Comparison of ENCODE assay signal across 9 mouse cellular contexts in the genomic region with DNA sequence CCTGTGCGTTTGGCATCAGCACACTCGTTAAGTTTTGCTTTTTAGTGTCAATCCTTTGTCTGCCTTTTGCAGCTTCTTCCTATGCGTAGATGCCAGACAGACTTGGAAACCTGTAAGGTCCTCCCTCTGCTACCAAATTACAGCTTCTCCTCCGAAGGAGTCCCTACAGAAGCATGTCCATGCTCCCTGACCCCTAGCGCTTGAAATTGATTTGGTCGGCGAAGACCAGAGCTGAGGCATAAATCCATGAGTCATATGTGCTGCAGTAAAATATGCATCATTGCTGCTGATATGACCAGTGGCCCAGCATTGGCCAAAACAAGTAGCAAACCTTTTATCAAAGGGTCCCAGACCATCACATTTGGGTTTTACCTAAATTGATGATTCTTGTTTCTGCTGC. TPM values are rescaled to one million over a fixed set of nuclear protein-coding genes. Genes with fewer than 3 reads are reported as not detected.
DNase-seq lines count a peak whose midpoint lies in the region; ATAC-seq lines count a peak whose summit lies in the region.
"Had no signal": no experiment of that assay in that cellular context is flagged by ENCODE, and none has a peak within 500 bp of the region (broad histone marks: within the 10 kb centered on the region; RNA-seq: fewer than 3 reads in every experiment).

No protein-coding gene starts in this region.

- peaks cover 9% of the 10 kb centered on the region for H3K36me3 ChIP-seq in heart, embryonic 12.5 days
- no peaks in the 10 kb centered on the region for H3K36me3 ChIP-seq in intestine, embryonic 16.5 days (ENCODE audit: control insufficient read depth, insufficient read depth, low read length)
- no peaks in the 10 kb centered on the region for H3K36me3 ChIP-seq in neural tube, embryonic 14.5 days (ENCODE audit: control insufficient read depth, insufficient read depth, low read length)

- peaks cover 41% of the 10 kb centered on the region for H3K4me1 ChIP-seq in heart, embryonic 12.5 days (replicated peaks)
- peaks cover 33% of the 10 kb centered on the region for H3K4me1 ChIP-seq in intestine, embryonic 16.5 days (ENCODE audit: control insufficient read depth, insufficient read depth, low read length)
- peaks cover 37% of the 10 kb centered on the region for H3K4me1 ChIP-seq in neural tube, embryonic 14.5 days (ENCODE audit: control insufficient read depth, insufficient read depth, low read length)

- H3K9me3 ChIP-seq in heart, embryonic 12.5 days (replicated peaks), result no peaks in the 10 kb centered on the region
- no peaks in the 10 kb centered on the region for H3K9me3 ChIP-seq in intestine, embryonic 16.5 days (ENCODE audit: control insufficient read depth, low read length)
- H3K9me3 ChIP-seq in neural tube, embryonic 14.5 days (ENCODE audit: control insufficient read depth, low read length), result no peaks in the 10 kb centered on the region

- WGBS in heart, embryonic 12.5 days, result 14% methylated on average over 7 of the region's 7 CpGs
- 5% methylated on average over 7 of the region's 7 CpGs for WGBS in intestine, embryonic 16.5 days
- 10% methylated on average over 7 of the region's 7 CpGs for WGBS in neural tube, embryonic 14.5 days

- H3K4me2 ChIP-seq in heart, embryonic 12.5 days, result peak overlapping the region; percentile 96
- H3K4me2 ChIP-seq in intestine, embryonic 16.5 days (ENCODE audit: low read depth, low read length), result peak overlapping the region; percentile 73
- H3K4me2 ChIP-seq in neural tube, embryonic 14.5 days (ENCODE audit: low read depth, low read length), result peak overlapping the region; percentile 73

- H3K27me3 ChIP-seq in heart, embryonic 12.5 days (replicated peaks), result no peaks in the 10 kb centered on the region
- H3K27me3 ChIP-seq in intestine, embryonic 16.5 days (replicated peaks; ENCODE audit: control insufficient read depth, insufficient read depth, low read length), result no peaks in the 10 kb centered on the region
- H3K27me3 ChIP-seq in neural tube, embryonic 14.5 days (ENCODE audit: control insufficient read depth, insufficient read depth, low read length), result no peaks in the 10 kb centered on the region

- 0 out of 2 replicates have a peak overlapping the region, but pooled peaks have one; percentile 93 for H3K27ac ChIP-seq in heart, embryonic 12.5 days (ENCODE audit: poor library complexity, severe bottlenecking)
- no peak overlapping the region for H3K27ac ChIP-seq in intestine, embryonic 16.5 days (ENCODE audit: low read length)
- peak overlapping the region; percentile 88 for H3K27ac ChIP-seq in neural tube, embryonic 14.5 days (ENCODE audit: low read depth, low read length)

- no peak for DNase-seq in heart, postnatal 4 days
- DNase-seq in 416B (ENCODE audit: low read depth), result peak; percentile 75
- DNase-seq in embryo, embryonic 9.5 days (ENCODE audit: extremely low spot score), result peak; percentile 11

- no peak for ATAC-seq in heart, embryonic 12.5 days (ENCODE audit: insufficient number of reproducible peaks, low FRiP score)
- ATAC-seq in intestine, embryonic 16.5 days, result no peak
- no peak for ATAC-seq in neural tube, embryonic 14.5 days (ENCODE audit: low read depth)
- ATAC-seq in megakaryocyte progenitor cell, adult 5-6 weeks (replicated peaks; ENCODE audit: poor library complexity), result no peak
- ATAC-seq in monocyte, adult 5-6 weeks (replicated peaks; ENCODE audit: insufficient number of reproducible peaks, low FRiP score, low TSS enrichment, poor library complexity, severe bottlenecking), result no peak

- peak overlapping the region; percentile 80 for H3K4me3 ChIP-seq in heart, embryonic 12.5 days
- H3K4me3 ChIP-seq in intestine, embryonic 16.5 days (ENCODE audit: low read length), result peak overlapping the region; percentile 55
- peak overlapping the region; percentile 78 for H3K4me3 ChIP-seq in neural tube, embryonic 14.5 days (ENCODE audit: low read depth, low read length)

- H3K9ac ChIP-seq in heart, embryonic 12.5 days, result peak overlapping the region; percentile 94
- H3K9ac ChIP-seq in intestine, embryonic 16.5 days (ENCODE audit: low read depth, low read length), result peak overlapping the region; percentile 81
- peak overlapping the region; percentile 86 for H3K9ac ChIP-seq in neural tube, embryonic 14.5 days (replicated peaks; ENCODE audit: low read depth, low read length)

RNA-seq across cellular contexts. Expression of a gene that starts 1.0 kb away (rescaled TPM):
- polyA plus RNA-seq in heart, embryonic 12.5 days (2016; fragmentation: Nextera tagmentation; extraction: Ambion mirVana), result 35.5 and 37.1 TPM in 2 replicates
- total RNA-seq in heart, postnatal 4 days (2021), result 10 to 100 TPM; 25.7 to 29.2 TPM
- polyA plus RNA-seq in intestine, embryonic 16.5 days (2015; fragmentation: Nextera tagmentation; extraction: Ambion mirVana), result 39.4 and 41.2 TPM in 2 replicates
- polyA plus RNA-seq in neural tube, embryonic 14.5 days (2014; fragmentation: Nextera tagmentation; extraction: Ambion mirVana), result 21.4 and 23.0 TPM in 2 replicates
- total RNA-seq in megakaryocyte progenitor cell, adult 5-6 weeks (2015), result 28.9 and 40.6 TPM in 2 replicates
- total RNA-seq in megakaryocyte progenitor cell, adult 5-6 weeks (2017), result 11.1 and 12.0 TPM in 2 replicates
- 8.6 to 11.3 TPM (median 10.1 TPM) in 3 replicates for total RNA-seq in monocyte, adult 5-6 weeks (2017)

RNA-seq across cellular contexts. Expression of a gene that starts 1.5 kb away (rescaled TPM):
- polyA plus RNA-seq in heart, embryonic 12.5 days (2016; fragmentation: Nextera tagmentation; extraction: Ambion mirVana), result 393 and 395 TPM in 2 replicates
- total RNA-seq in heart, postnatal 4 days (2021), result 100 to 1,000 TPM; 189 to 197 TPM
- 417 and 458 TPM in 2 replicates for polyA plus RNA-seq in intestine, embryonic 16.5 days (2015; fragmentation: Nextera tagmentation; extraction: Ambion mirVana)
- polyA plus RNA-seq in neural tube, embryonic 14.5 days (2014; fragmentation: Nextera tagmentation; extraction: Ambion mirVana), result 595 and 603 TPM in 2 replicates
- 321 and 330 TPM in 2 replicates for total RNA-seq in megakaryocyte progenitor cell, adult 5-6 weeks (2015)
- total RNA-seq in megakaryocyte progenitor cell, adult 5-6 weeks (2017), result 304 and 348 TPM in 2 replicates
- total RNA-seq in monocyte, adult 5-6 weeks (2017), result 150 to 194 TPM (median 161 TPM) in 3 replicates

RNA-seq across cellular contexts. Expression of a gene that starts 21.0 kb away (rescaled TPM):
- polyA plus RNA-seq in heart, embryonic 12.5 days (2016; fragmentation: Nextera tagmentation; extraction: Ambion mirVana), result 41.3 and 46.1 TPM in 2 replicates
- total RNA-seq in heart, postnatal 4 days (2021), result 10 to 100 TPM; 17.1 to 19.6 TPM
- 45.8 and 52.5 TPM in 2 replicates for polyA plus RNA-seq in intestine, embryonic 16.5 days (2015; fragmentation: Nextera tagmentation; extraction: Ambion mirVana)
- polyA plus RNA-seq in neural tube, embryonic 14.5 days (2014; fragmentation: Nextera tagmentation; extraction: Ambion mirVana), result 58.8 and 67.0 TPM in 2 replicates
- total RNA-seq in megakaryocyte progenitor cell, adult 5-6 weeks (2015), result 39.4 and 42.2 TPM in 2 replicates
- total RNA-seq in megakaryocyte progenitor cell, adult 5-6 weeks (2017), result 44.1 and 66.0 TPM in 2 replicates
- 19.5 to 21.8 TPM (median 20.2 TPM) in 3 replicates for total RNA-seq in monocyte, adult 5-6 weeks (2017)

RNA-seq across cellular contexts. Expression of a gene that starts 29.1 kb away (rescaled TPM):
- not detected in 2 replicates for polyA plus RNA-seq in heart, embryonic 12.5 days (2016; fragmentation: Nextera tagmentation; extraction: Ambion mirVana)
- total RNA-seq in heart, postnatal 4 days (2021), result not detected
- not detected in 2 replicates for polyA plus RNA-seq in intestine, embryonic 16.5 days (2015; fragmentation: Nextera tagmentation; extraction: Ambion mirVana)
- not detected in 2 replicates for polyA plus RNA-seq in neural tube, embryonic 14.5 days (2014; fragmentation: Nextera tagmentation; extraction: Ambion mirVana)
- total RNA-seq in megakaryocyte progenitor cell, adult 5-6 weeks (2015), result not detected in 2 replicates
- not detected in 2 replicates for total RNA-seq in megakaryocyte progenitor cell, adult 5-6 weeks (2017)
- total RNA-seq in monocyte, adult 5-6 weeks (2017), result not detected in 3 replicates
- total RNA-seq: neutrophil, adult 5-6 weeks had no signal

RNA-seq across cellular contexts. Expression of a gene that starts 50.0 kb away (rescaled TPM):
- polyA plus RNA-seq in heart, embryonic 12.5 days (2016; fragmentation: Nextera tagmentation; extraction: Ambion mirVana), result 0.03 and 0.06 TPM in 2 replicates
- total RNA-seq in heart, postnatal 4 days (2021), result not detected
- polyA plus RNA-seq in intestine, embryonic 16.5 days (2015; fragmentation: Nextera tagmentation; extraction: Ambion mirVana), result 0.12 and 0.16 TPM in 2 replicates
- 9.9 and 10.0 TPM in 2 replicates for polyA plus RNA-seq in neural tube, embryonic 14.5 days (2014; fragmentation: Nextera tagmentation; extraction: Ambion mirVana)
- total RNA-seq in megakaryocyte progenitor cell, adult 5-6 weeks (2015), result not detected in 2 replicates
- not detected in 2 replicates for total RNA-seq in megakaryocyte progenitor cell, adult 5-6 weeks (2017)
- total RNA-seq in monocyte, adult 5-6 weeks (2017), result not detected in 3 replicates
- total RNA-seq: neutrophil, adult 5-6 weeks had no signal
